7 mouse cellular contexts compared by ENCODE assay signal in genomic region chr9:67830411-67831358, GRCm38 (mm10). TPM values are rescaled to one million over a fixed set of nuclear protein-coding genes. Genes with fewer than 3 reads are reported as not detected.
DNase-seq lines count a peak whose midpoint lies in the region; ATAC-seq and TF ChIP-seq lines count a peak whose summit lies in the region.

No protein-coding gene starts in this region.

- peaks cover 55% of the 10 kb centered on the region for H3K4me1 ChIP-seq in G1E (ENCODE audit: insufficient read depth, low read depth, low read length)
- H3K4me1 ChIP-seq in embryonic facial prominence, embryonic 14.5 days (ENCODE audit: control insufficient read depth, insufficient read depth, low read length): peaks cover 5% of the 10 kb centered on the region; the same call in 1 of the 2 replicates
- H3K4me1 ChIP-seq in heart, embryonic 15.5 days (replicated peaks): peaks cover 20% of the 10 kb centered on the region

- peaks cover 5% of the 10 kb centered on the region for H3K9me3 ChIP-seq in G1E (replicated peaks)
- H3K9me3 ChIP-seq in embryonic facial prominence, embryonic 14.5 days (ENCODE audit: control insufficient read depth, low read length): no peaks in the 10 kb centered on the region
- H3K9me3 ChIP-seq in heart, embryonic 15.5 days (replicated peaks): no peaks in the 10 kb centered on the region

- WGBS in embryonic facial prominence, embryonic 14.5 days: 5% methylated on average over 38 of the region's 84 CpGs
- 2% methylated on average over 74 of the region's 84 CpGs for WGBS in heart, embryonic 15.5 days

- TF ChIP-seq CTCF in G1E (IDR thresholded peaks at IDR 0.05; ENCODE audit: low read depth, low read length): no peak

- peak; percentile 59 for DNase-seq in G1E (ENCODE audit: low spot score)
- DNase-seq in adrenal gland, postnatal 36 days: peak; percentile 59 to 60
- peak; percentile 51 for DNase-seq in embryonic facial prominence, embryonic 14.5 days (ENCODE audit: low spot score)
- peak; percentile 66 to 82 for DNase-seq in layer of hippocampus, postnatal 10 days (ENCODE audit: low spot score in 2 of 2)
- peak; percentile 55 to 81 for DNase-seq in lung, postnatal 4 days
- peak; percentile 73 for DNase-seq in right cerebral cortex, postnatal 25 days

- H3K36me3 ChIP-seq in G1E (replicated peaks): peaks cover 28% of the 10 kb centered on the region
- H3K36me3 ChIP-seq in embryonic facial prominence, embryonic 14.5 days (ENCODE audit: control insufficient read depth, insufficient read depth, low read length): no peaks in the 10 kb centered on the region
- H3K36me3 ChIP-seq in heart, embryonic 15.5 days: no peaks in the 10 kb centered on the region

- peak overlapping the region; percentile 6; the same call in 1 of the 2 replicates for H3K27ac ChIP-seq in embryonic facial prominence, embryonic 14.5 days (replicated peaks; ENCODE audit: low read depth, low read length)
- H3K27ac ChIP-seq in heart, embryonic 15.5 days: no peak overlapping the region

- ATAC-seq in G1E (ENCODE audit: extremely low read depth, insufficient number of reproducible peaks, low FRiP score, poor library complexity, severe bottlenecking): no peak
- ATAC-seq in embryonic facial prominence, embryonic 14.5 days (ENCODE audit: low read depth): peak; percentile 92
- peak; percentile 87 for ATAC-seq in heart, embryonic 15.5 days (replicated peaks; ENCODE audit: insufficient number of reproducible peaks, insufficient read depth, low FRiP score, low read depth)

- peak overlapping the region; percentile 91 for H3K4me2 ChIP-seq in embryonic facial prominence, embryonic 14.5 days (ENCODE audit: low read depth, low read length)
- H3K4me2 ChIP-seq in heart, embryonic 15.5 days: peak overlapping the region; percentile 98

- H3K9ac ChIP-seq in embryonic facial prominence, embryonic 14.5 days (ENCODE audit: low read depth, low read length): peak overlapping the region; percentile 63
- peak overlapping the region; percentile 52 for H3K9ac ChIP-seq in heart, embryonic 15.5 days

- H3K27me3 ChIP-seq in G1E (ENCODE audit: insufficient read depth, low read length): no peaks in the 10 kb centered on the region
- H3K27me3 ChIP-seq in embryonic facial prominence, embryonic 14.5 days (replicated peaks; ENCODE audit: control insufficient read depth, insufficient read depth, low read length): peaks cover 38% of the 10 kb centered on the region
- peaks cover 52% of the 10 kb centered on the region for H3K27me3 ChIP-seq in heart, embryonic 15.5 days

- H3K4me3 ChIP-seq in G1E (ENCODE audit: low read depth, low read length): peak overlapping the region; percentile 93
- peak overlapping the region; percentile 55 for H3K4me3 ChIP-seq in embryonic facial prominence, embryonic 14.5 days (ENCODE audit: low read depth, low read length)
- H3K4me3 ChIP-seq in heart, embryonic 15.5 days: peak overlapping the region; percentile 60

RNA-seq across cellular contexts. Expression of gene C2cd4a, which starts 1.4 kb away (rescaled TPM):
- 7.4 and 7.8 TPM in 2 replicates for total RNA-seq in G1E (2014; fragmentation: Nextera tagmentation)
- 13.2 and 28.9 TPM in 2 replicates for total RNA-seq in G1E (2017)
- 251 and 369 TPM in 2 replicates for polyA plus RNA-seq in G1E (2012)
- total RNA-seq in adrenal gland, postnatal 36 days (2021): not detected
- polyA plus RNA-seq in embryonic facial prominence, embryonic 14.5 days (2014; fragmentation: Nextera tagmentation; extraction: Ambion mirVana): 0.28 and 0.34 TPM in 2 replicates
- 0.09 TPM in 1 of 2 replicates, not detected in the other for polyA plus RNA-seq in heart, embryonic 15.5 days (2015; fragmentation: Nextera tagmentation; extraction: Ambion mirVana)
- 1 to 10 TPM in 1 of 2 experiments, under 1 TPM in 1; 0.96 to 1.2 TPM for total RNA-seq in layer of hippocampus, postnatal 10 days (2021)

RNA-seq across cellular contexts. Expression of gene Vps13c, which starts 9.5 kb away (rescaled TPM):
- 356 and 366 TPM in 2 replicates for total RNA-seq in G1E (2014; fragmentation: Nextera tagmentation)
- 111 and 145 TPM in 2 replicates for total RNA-seq in G1E (2017)
- polyA plus RNA-seq in G1E (2012): 14.3 and 26.3 TPM in 2 replicates
- 10 to 100 TPM; 43.6 to 70.3 TPM for total RNA-seq in adrenal gland, postnatal 36 days (2021)
- 5.2 and 6.0 TPM in 2 replicates for polyA plus RNA-seq in embryonic facial prominence, embryonic 14.5 days (2014; fragmentation: Nextera tagmentation; extraction: Ambion mirVana)
- 3.6 and 4.7 TPM in 2 replicates for polyA plus RNA-seq in heart, embryonic 15.5 days (2015; fragmentation: Nextera tagmentation; extraction: Ambion mirVana)
- total RNA-seq in layer of hippocampus, postnatal 10 days (2021): 10 to 100 TPM; 50.7 to 54.9 TPM
